10 mouse cellular contexts compared by ENCODE assay signal in genomic region chr11:59141772-59142370, GRCm38 (mm10). TPM values are rescaled to one million over a fixed set of nuclear protein-coding genes. Genes with fewer than 3 reads are reported as not detected.
DNase-seq lines count a peak whose midpoint lies in the region; ATAC-seq lines count a peak whose summit lies in the region.
"Had no signal": no experiment of that assay in that cellular context is flagged by ENCODE, and none has a peak within 500 bp of the region (broad histone marks: within the 10 kb centered on the region; RNA-seq: fewer than 3 reads in every experiment).

No protein-coding gene starts in this region.

- H3K9me3 ChIP-seq in kidney, embryonic 16.5 days (ENCODE audit: low read length): no peaks in the 10 kb centered on the region
- H3K9me3 ChIP-seq in embryonic facial prominence, embryonic 14.5 days (ENCODE audit: control insufficient read depth, low read length): no peaks in the 10 kb centered on the region
- H3K9me3 ChIP-seq in liver, embryonic 12.5 days (replicated peaks): no peaks in the 10 kb centered on the region

- H3K27me3 ChIP-seq in kidney, embryonic 16.5 days (ENCODE audit: insufficient read depth, low read length): peaks cover 6% of the 10 kb centered on the region
- peaks cover 13% of the 10 kb centered on the region for H3K27me3 ChIP-seq in embryonic facial prominence, embryonic 14.5 days (replicated peaks; ENCODE audit: control insufficient read depth, insufficient read depth, low read length)
- peaks cover 37% of the 10 kb centered on the region for H3K27me3 ChIP-seq in liver, embryonic 12.5 days (replicated peaks)

- H3K4me2 ChIP-seq in kidney, embryonic 16.5 days (replicated peaks; ENCODE audit: low read depth, low read length): peak overlapping the region; percentile 41
- peak overlapping the region; percentile 40 for H3K4me2 ChIP-seq in embryonic facial prominence, embryonic 14.5 days (ENCODE audit: low read depth, low read length)
- H3K4me2 ChIP-seq in liver, embryonic 12.5 days: peak overlapping the region; percentile 58

- intact Hi-C loops in gastrocnemius, postnatal 36 days (cut with DNase I): no loop called here

- H3K4me3 ChIP-seq in kidney, embryonic 16.5 days (ENCODE audit: low read length): peak overlapping the region; percentile 22; the same call in 1 of the 2 replicates
- H3K4me3 ChIP-seq in embryonic facial prominence, embryonic 14.5 days (ENCODE audit: low read depth, low read length): no peak overlapping the region
- H3K4me3 ChIP-seq in liver, embryonic 12.5 days: peak overlapping the region; percentile 16; the same call in 1 of the 2 replicates

- no peak for DNase-seq in kidney, adult 11 months
- DNase-seq in embryonic facial prominence, embryonic 14.5 days (ENCODE audit: low spot score): no peak
- DNase-seq in skeletal muscle tissue, adult 2 months (ENCODE audit: low read depth, low spot score): peak; percentile 73
- no peak for DNase-seq in gastrocnemius, postnatal 36 days
- DNase-seq in cerebellum, adult 11-12 months: no peak
- no peak for DNase-seq in adrenal gland, adult (ENCODE audit: inconsistent age in 2 of 2, low spot score in 1 of 2)
- DNase-seq: kidney, adult 9 months had no signal

- H3K4me1 ChIP-seq in kidney, embryonic 16.5 days (ENCODE audit: insufficient read depth, low read length): 0 out of 2 replicates have a peak, but pooled peaks cover 3% of the 10 kb centered on the region
- H3K4me1 ChIP-seq in embryonic facial prominence, embryonic 14.5 days (ENCODE audit: control insufficient read depth, insufficient read depth, low read length): no peaks in the 10 kb centered on the region
- peaks cover 7% of the 10 kb centered on the region for H3K4me1 ChIP-seq in liver, embryonic 12.5 days

- WGBS in kidney, embryonic 16.5 days: 9% methylated on average over 12 of the region's 14 CpGs
- WGBS in embryonic facial prominence, embryonic 14.5 days: 18% methylated on average over 10 of the region's 14 CpGs
- 6% methylated on average over 14 of the region's 14 CpGs for WGBS in liver, embryonic 12.5 days (ENCODE audit: insufficient replicate concordance)

- H3K9ac ChIP-seq in kidney, embryonic 16.5 days (replicated peaks; ENCODE audit: low read length): 0 out of 2 replicates have a peak overlapping the region, but pooled peaks have one; percentile 35
- H3K9ac ChIP-seq in embryonic facial prominence, embryonic 14.5 days (ENCODE audit: low read depth, low read length): no peak overlapping the region
- peak overlapping the region; percentile 7; the same call in 1 of the 2 replicates for H3K9ac ChIP-seq in liver, embryonic 12.5 days

- peak; percentile 57; the same call in 1 of the 2 replicates for ATAC-seq in kidney, embryonic 16.5 days (ENCODE audit: low FRiP score, low TSS enrichment)
- ATAC-seq in embryonic facial prominence, embryonic 14.5 days (ENCODE audit: low read depth): peak; percentile 44; the same call in 1 of the 2 replicates
- ATAC-seq in liver, embryonic 12.5 days: peak; percentile 39; the same call in 1 of the 2 replicates
- ATAC-seq: activated CD4-positive, CD25-positive, alpha-beta regulatory T cell, adult 4 months had no signal

- H3K27ac ChIP-seq in kidney, embryonic 16.5 days (ENCODE audit: low read length): no peak overlapping the region
- no peak overlapping the region for H3K27ac ChIP-seq in embryonic facial prominence, embryonic 14.5 days (replicated peaks; ENCODE audit: low read depth, low read length)
- H3K27ac ChIP-seq in liver, embryonic 12.5 days: no peak overlapping the region

- no peaks in the 10 kb centered on the region for H3K36me3 ChIP-seq in kidney, embryonic 16.5 days (ENCODE audit: insufficient read depth, low read length)
- no peaks in the 10 kb centered on the region for H3K36me3 ChIP-seq in embryonic facial prominence, embryonic 14.5 days (ENCODE audit: control insufficient read depth, insufficient read depth, low read length)
- H3K36me3 ChIP-seq in liver, embryonic 12.5 days: no peaks in the 10 kb centered on the region

RNA-seq across cellular contexts. Expression of gene Obscn, which starts 5.7 kb away (rescaled TPM):
- 0.50 and 0.51 TPM in 2 replicates for polyA plus RNA-seq in kidney, embryonic 16.5 days (2015; fragmentation: Nextera tagmentation; extraction: Ambion mirVana)
- 7.9 and 9.2 TPM in 2 replicates for polyA plus RNA-seq in embryonic facial prominence, embryonic 14.5 days (2014; fragmentation: Nextera tagmentation; extraction: Ambion mirVana)
- polyA plus RNA-seq in liver, embryonic 12.5 days (2016; fragmentation: Nextera tagmentation; extraction: Ambion mirVana): 0.42 and 0.51 TPM in 2 replicates
- total RNA-seq in gastrocnemius, postnatal 36 days (2021): 1,000 to 10,000 TPM; 1,369 to 1,614 TPM
- polyA plus RNA-seq: activated CD4-positive, CD25-positive, alpha-beta regulatory T cell, adult 4 months had no signal

RNA-seq across cellular contexts. Expression of gene Iba57, which starts 21.7 kb away (rescaled TPM):
- polyA plus RNA-seq in kidney, embryonic 16.5 days (2015; fragmentation: Nextera tagmentation; extraction: Ambion mirVana): 6.9 and 8.5 TPM in 2 replicates
- polyA plus RNA-seq in embryonic facial prominence, embryonic 14.5 days (2014; fragmentation: Nextera tagmentation; extraction: Ambion mirVana): 2.5 and 3.1 TPM in 2 replicates
- polyA plus RNA-seq in liver, embryonic 12.5 days (2016; fragmentation: Nextera tagmentation; extraction: Ambion mirVana): 14.2 and 14.5 TPM in 2 replicates
- total RNA-seq in gastrocnemius, postnatal 36 days (2021): 10 to 100 TPM in 1 of 2 experiments, 1 to 10 TPM in 1; 7.4 to 10.4 TPM

RNA-seq across cellular contexts. Expression of gene Gjc2, which starts 41.1 kb away (rescaled TPM):
- 0.36 and 0.67 TPM in 2 replicates for polyA plus RNA-seq in kidney, embryonic 16.5 days (2015; fragmentation: Nextera tagmentation; extraction: Ambion mirVana)
- polyA plus RNA-seq in embryonic facial prominence, embryonic 14.5 days (2014; fragmentation: Nextera tagmentation; extraction: Ambion mirVana): 0.29 and 0.60 TPM in 2 replicates
- polyA plus RNA-seq in liver, embryonic 12.5 days (2016; fragmentation: Nextera tagmentation; extraction: Ambion mirVana): 0.10 and 0.14 TPM in 2 replicates
- total RNA-seq in gastrocnemius, postnatal 36 days (2021): under 1 TPM; 0.23 to 0.42 TPM
- polyA plus RNA-seq: activated CD4-positive, CD25-positive, alpha-beta regulatory T cell, adult 4 months had no signal

RNA-seq across cellular contexts. Expression of gene Guk1, which starts 50.1 kb away (rescaled TPM):
- polyA plus RNA-seq in kidney, embryonic 16.5 days (2015; fragmentation: Nextera tagmentation; extraction: Ambion mirVana): 134 and 141 TPM in 2 replicates
- polyA plus RNA-seq in embryonic facial prominence, embryonic 14.5 days (2014; fragmentation: Nextera tagmentation; extraction: Ambion mirVana): 114 and 126 TPM in 2 replicates
- 73.7 and 81.3 TPM in 2 replicates for polyA plus RNA-seq in liver, embryonic 12.5 days (2016; fragmentation: Nextera tagmentation; extraction: Ambion mirVana)
- total RNA-seq in gastrocnemius, postnatal 36 days (2021): 10 to 100 TPM; 21.2 to 24.7 TPM
